Mouse (Mus musculus) intestine, postnatal 0 days (tissue): ENCODE measurements around the gene Prx. TPM values are rescaled to one million over a fixed set of nuclear protein-coding genes. Genes with fewer than 3 reads are reported as not detected.

ENCODE experiments used
- ATAC-seq: fragments of 200-750 bp; cut with Nextera tagmentation; 2 replicates; pipeline ENCODE4 v1.8.0; 2017; ENCODE audit warnings: mild to moderate bottlenecking, moderate TSS enrichment, moderate library complexity
- H3K27ac ChIP-seq: fragments of 300-500 bp; sonication (generic); 2 replicates; pipeline ENCODE4 v1.5.1; 2014; ENCODE audit warnings: mild to moderate bottlenecking, low read depth, low read length, moderate library complexity
- H3K27me3 ChIP-seq: fragments of 300-500 bp; sonication (generic); replicated peaks from 2 replicates; pipeline ENCODE4 v1.6.1; 2014; ENCODE audit warnings: low read length, mixed read lengths; ENCODE audit not compliant: control insufficient read depth, insufficient read depth
- H3K36me3 ChIP-seq: fragments of 300-500 bp; sonication (generic); 2 replicates; pipeline ENCODE4 v1.6.1; 2014; ENCODE audit warnings: mild to moderate bottlenecking, moderate library complexity; ENCODE audit not compliant: control insufficient read depth, insufficient read depth
- H3K4me1 ChIP-seq: fragments of 300-500 bp; sonication (generic); replicated peaks from 2 replicates; pipeline ENCODE4 v1.6.1; 2014; ENCODE audit warnings: antibody characterized with exemption, low read length, mixed read lengths; ENCODE audit not compliant: control insufficient read depth, insufficient read depth
- H3K4me2 ChIP-seq: fragments of 300-500 bp; sonication (generic); replicated peaks from 2 replicates; pipeline ENCODE4 v1.6.1; 2014; ENCODE audit warnings: low read depth, mild to moderate bottlenecking, moderate library complexity
- H3K4me3 ChIP-seq: fragments of 300-500 bp; sonication (generic); 2 replicates; pipeline ENCODE4 v1.5.1; 2014; ENCODE audit warnings: low read depth, low read length
- H3K9ac ChIP-seq: fragments of 300-500 bp; sonication (generic); 2 replicates; pipeline ENCODE4 v1.6.1; 2014; ENCODE audit warnings: mild to moderate bottlenecking, low read depth, low read length
- H3K9me3 ChIP-seq: fragments of 300-500 bp; sonication (generic); 2 replicates; pipeline ENCODE4 v1.6.1; 2016; ENCODE audit warnings: mixed run types; ENCODE audit not compliant: control insufficient read depth
- CTCF ChIP-seq: sonication (generic); IDR thresholded peaks from 2 replicates; pipeline ENCODE4 v1.5.1; 2016; ENCODE audit warnings: low read depth, mild to moderate bottlenecking, control low read depth, antibody characterized with exemption, moderate library complexity
- WGBS: fragments of 180-500 bp; shearing (Covaris S2); extraction: QIAGEN DNeasy Blood & Tissue Kit; methylation state at CpG from one replicate; pipeline ENCODE4 v1.1.7; 2014; 5-methylcytosine and 5-hydroxymethylcytosine counted together
- polyA plus RNA-seq: library from polyadenylated mRNA; unstranded; fragments of >200 nt; fragmentation: Nextera tagmentation; extraction: Ambion mirVana; gene quantifications from 2 replicates; pipeline ENCODE4 v1.2.1, GENCODE M21; 2015

The Prx gene
- polyA plus RNA-seq, 1 experiment from 2014 or later, result 1.3 TPM

- H3K9me3 ChIP-seq, result no peaks in the 10 kb centered on the region
- WGBS, result 35% methylated on average over 3 of the region's 3 CpGs
- TF ChIP-seq CTCF, result no peak
- no peaks in the 10 kb centered on the region for H3K27me3 ChIP-seq
- peak overlapping the region; percentile 45; the same call in 1 of the 2 replicates for H3K9ac ChIP-seq
- peak overlapping the region; percentile 83 for H3K27ac ChIP-seq
- H3K4me3 ChIP-seq, result peak overlapping the region; percentile 39
- H3K4me2 ChIP-seq, result peak overlapping the region; percentile 66
- peaks cover 10% of the 10 kb centered on the region; the same call in 1 of the 2 replicates for H3K4me1 ChIP-seq
- H3K36me3 ChIP-seq, result peaks cover 27% of the 10 kb centered on the region
- no peak for ATAC-seq
Observed at GRCm38 (mm10) chr7:27480506-27480905, 18.6 kb upstream of the Prx start.

DNA sequence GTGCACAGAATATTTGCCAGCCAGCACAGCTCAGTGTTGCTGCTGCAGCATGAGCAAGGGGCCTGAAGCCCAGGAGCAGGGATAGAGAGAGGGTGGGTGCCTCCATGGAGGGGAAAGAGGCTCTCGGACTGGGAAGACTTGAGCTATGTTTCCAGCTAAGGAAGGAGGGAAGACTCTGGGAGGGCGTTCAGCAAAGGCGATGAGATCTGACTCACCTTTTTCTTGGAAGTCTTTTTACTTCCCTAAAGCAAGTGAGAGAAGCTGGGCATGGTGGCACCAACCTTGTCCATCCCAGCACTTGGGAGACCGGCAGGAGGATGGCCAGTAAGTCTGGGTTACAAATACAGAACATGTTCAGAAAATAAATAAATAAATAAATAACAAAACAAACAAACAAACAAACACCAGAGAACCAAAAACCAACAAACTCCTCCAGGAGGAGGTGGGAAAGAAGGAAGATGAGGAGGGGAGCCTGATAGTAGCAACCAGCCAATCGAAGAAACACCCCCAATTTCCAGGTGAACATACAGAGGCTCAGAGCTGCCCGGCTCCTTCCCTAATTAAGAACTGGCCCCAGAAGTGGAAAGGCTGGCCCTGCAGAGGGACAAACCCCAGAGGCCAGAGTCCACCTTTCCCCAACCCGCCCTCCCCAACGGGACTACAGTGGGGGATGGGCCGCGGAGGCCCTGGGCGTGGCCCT lies 18.0 kb upstream of the Prx start:
- H3K36me3 ChIP-seq, result peaks cover 22% of the 10 kb centered on the region
- H3K4me2 ChIP-seq, result peak overlapping the region; percentile 66
- H3K4me1 ChIP-seq, result 0 out of 2 replicates have a peak, but pooled peaks cover 6% of the 10 kb centered on the region
- peak; percentile 21; the same call in 1 of the 2 replicates for ATAC-seq
- H3K4me3 ChIP-seq, result peak overlapping the region; percentile 39
- H3K9me3 ChIP-seq, result no peaks in the 10 kb centered on the region
- no peak for TF ChIP-seq CTCF
- H3K27ac ChIP-seq, result peak overlapping the region; percentile 83
- H3K27me3 ChIP-seq, result no peaks in the 10 kb centered on the region
- 3% methylated on average over 10 of the region's 11 CpGs for WGBS
- H3K9ac ChIP-seq, result peak overlapping the region; percentile 45

GRCm38 (mm10) chr7:27481627-27481969 lies 17.5 kb upstream of the Prx start:
- Histone ChIP-seq H3K9ac (peak overlapping the region; percentile 45), H3K4me2 (peak overlapping the region; percentile 66), H3K27ac (peak overlapping the region; percentile 83), H3K27me3 (no peaks in the 10 kb centered on the region), H3K36me3 (peaks cover 18% of the 10 kb centered on the region), H3K4me1 (0 out of 2 replicates have a peak, but pooled peaks cover 6% of the 10 kb centered on the region), H3K4me3 (peak overlapping the region; percentile 39), H3K9me3 (no peaks in the 10 kb centered on the region)
- TF ChIP-seq CTCF, result no peak
- peak; percentile 97 for ATAC-seq
- WGBS, result 0% methylated on average over 9 of the region's 12 CpGs

DNA sequence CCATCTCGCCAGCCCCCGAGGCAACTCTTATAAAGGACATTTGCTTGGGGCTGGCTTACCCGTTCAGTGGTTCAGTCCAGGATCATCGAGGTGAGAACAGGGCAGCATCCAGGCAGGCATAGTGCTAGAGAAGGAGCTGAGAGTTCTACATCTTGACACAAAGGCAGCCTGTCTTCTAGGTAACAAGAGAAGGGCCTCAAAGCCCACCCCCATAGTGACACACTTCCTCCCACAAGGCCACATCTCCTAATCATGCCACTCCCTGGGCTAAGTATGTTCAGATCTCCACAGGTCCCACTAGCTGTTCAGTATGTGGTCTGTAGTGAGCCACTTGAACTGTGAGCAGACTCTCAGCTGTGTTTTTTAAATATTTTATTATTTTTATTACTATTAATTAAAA lies 15.3 kb upstream of the Prx start:
- no peak for TF ChIP-seq CTCF
- ATAC-seq, result no peak
- Histone ChIP-seq H3K4me1 (0 out of 2 replicates have a peak, but pooled peaks cover 6% of the 10 kb centered on the region), H3K9me3 (no peaks in the 10 kb centered on the region), H3K36me3 (peaks cover under 1% of the 10 kb centered on the region; the same call in 1 of the 2 replicates), H3K4me3 (no peak overlapping the region), H3K9ac (no peak overlapping the region), H3K27me3 (no peaks in the 10 kb centered on the region), H3K27ac (no peak overlapping the region), H3K4me2 (no peak overlapping the region)
- WGBS, result 92% methylated on average over 4 of the region's 4 CpGs

GRCm38 (mm10) chr7:27486102-27486769 lies 12.9 kb upstream of the Prx start:
- no peaks in the 10 kb centered on the region for H3K4me1 ChIP-seq
- peak overlapping the region; percentile 83 for H3K4me2 ChIP-seq
- no peaks in the 10 kb centered on the region for H3K9me3 ChIP-seq
- H3K27me3 ChIP-seq, result no peaks in the 10 kb centered on the region
- peak overlapping the region; percentile 50; the same call in 1 of the 2 replicates for H3K9ac ChIP-seq
- WGBS, result under 1% methylated on average over 13 of the region's 13 CpGs
- no peak for TF ChIP-seq CTCF
- peaks cover 12% of the 10 kb centered on the region for H3K36me3 ChIP-seq
- peak overlapping the region; percentile 98 for H3K27ac ChIP-seq
- no peak for ATAC-seq
- H3K4me3 ChIP-seq, result peak overlapping the region; percentile 88
